Mouse (Mus musculus) ES-E14 (cell line): ENCODE data around the gene Ldlrad2. TPM values are rescaled to one million over a fixed set of nuclear protein-coding genes. Genes with fewer than 3 reads are reported as not detected.

Source experiments
- DNase-seq: peaks from one replicate; pipeline ENCODE4 v3.0.0-alpha.2; 2013; ENCODE audit warnings: low read depth, low spot score
- H3K27ac ChIP-seq: 2 replicates; pipeline ENCODE4 v1.5.1; 2012; ENCODE audit warnings: low read depth, mild to moderate bottlenecking, low read length, moderate library complexity, mixed read lengths; ENCODE audit not compliant: poor library complexity, insufficient read depth, severe bottlenecking
- H3K36me3 ChIP-seq: 2 replicates; pipeline ENCODE4 v1.6.1; 2012; ENCODE audit warnings: mild to moderate bottlenecking, low read length, moderate library complexity, mixed read lengths; ENCODE audit not compliant: control insufficient read depth, poor library complexity, insufficient read depth, severe bottlenecking
- H3K4me1 ChIP-seq, 2 experiments: fragments of 150-350 bp in 1 of 2; sonication (generic) in 1 of 2; 2 replicates each; pipeline ENCODE4 v1.6.1; 2012; ENCODE audit warnings: low read length in 2 of 2, mild to moderate bottlenecking in 1 of 2, mixed read lengths in 1 of 2; ENCODE audit not compliant: control insufficient read depth in 2 of 2, insufficient read depth in 2 of 2, poor library complexity in 1 of 2
- H3K4me3 ChIP-seq, 2 experiments: fragments of 150-350 bp in 1 of 2; sonication (generic) in 1 of 2; 2 replicates each; pipeline ENCODE4 v1.5.1; 2012; ENCODE audit warnings: low read length in 2 of 2, low read depth in 1 of 2, mild to moderate bottlenecking in 1 of 2, mixed read lengths in 1 of 2; ENCODE audit not compliant: insufficient read depth in 1 of 2, poor library complexity in 1 of 2, severe bottlenecking in 1 of 2
- H3K9ac ChIP-seq: 2 replicates; pipeline ENCODE4 v1.6.1; 2012; ENCODE audit warnings: low read depth, mild to moderate bottlenecking, low read length, mixed read lengths; ENCODE audit not compliant: poor library complexity, insufficient read depth, severe bottlenecking
- H3K9me3 ChIP-seq: fragments of 150-350 bp; sonication (generic); 2 replicates; pipeline ENCODE4 v1.6.1; 2012; ENCODE audit warnings: low read depth, mild to moderate bottlenecking, low read length; ENCODE audit not compliant: control insufficient read depth, insufficient read depth
- CHD2 ChIP-seq: IDR thresholded peaks from 2 replicates; pipeline ENCODE4 v1.6.1; 2014; ENCODE audit warnings: mild to moderate bottlenecking, low read depth, low read length, inconsistent platforms
- HCFC1 ChIP-seq: IDR thresholded peaks from 2 replicates; pipeline ENCODE4 v1.6.1; 2012; ENCODE audit warnings: low read length, inconsistent platforms, borderline replicate concordance; ENCODE audit not compliant: insufficient read depth
- MAFK ChIP-seq: IDR thresholded peaks from 2 replicates; pipeline ENCODE4 v1.6.1; 2014; ENCODE audit warnings: mild to moderate bottlenecking, low read depth, low read length, inconsistent platforms; ENCODE audit not compliant: insufficient read depth
- ZC3H11A ChIP-seq: IDR thresholded peaks from 2 replicates; pipeline ENCODE4 v1.6.1; 2012; ENCODE audit warnings: low read depth, mild to moderate bottlenecking, inconsistent platforms, low read length, borderline replicate concordance
- ZNF384 ChIP-seq: IDR thresholded peaks from 2 replicates; pipeline ENCODE4 v1.6.1; 2012; ENCODE audit warnings: low read depth, low read length, inconsistent platforms
- in situ Hi-C, 2 experiments: fragments of 600-800 bp; cut with MboI; formaldehyde crosslinking; loops; one replicate each; pipeline ENCODE4 v1.15.1; 2025; ENCODE audit warnings: low sequenced_read_pairs in 2 of 2, inconsistent platforms in 1 of 2; ENCODE audit not compliant: unreplicated experiment in 2 of 2
- total RNA-seq: library from RNA; depleted of rRNA; stranded (reverse); fragments of 300-350 nt; gene quantifications from 2 replicates; pipeline ENCODE4 v1.2.3, GENCODE M21; 2012

Ldlrad2 gene
- total RNA-seq, 1 experiment: not detected

DNA sequence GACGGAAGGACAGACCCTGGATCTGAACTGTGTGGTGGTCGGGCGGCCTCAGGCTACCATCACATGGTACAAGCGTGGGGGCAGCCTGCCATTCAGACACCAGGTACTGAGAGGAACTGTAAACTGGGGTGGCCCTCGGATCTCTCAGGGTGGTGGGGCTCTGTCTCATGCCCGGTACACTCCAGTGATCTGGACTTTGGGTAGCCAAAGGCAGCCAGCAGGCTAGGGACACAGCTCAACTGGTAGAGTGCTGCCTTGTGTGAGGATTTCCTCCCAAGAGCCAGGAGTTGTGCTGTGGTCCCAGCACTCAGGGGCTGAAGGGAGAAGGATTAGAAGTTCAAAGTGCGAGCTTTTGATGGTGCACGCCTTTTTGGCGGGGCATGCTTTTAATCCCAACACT, 28.8 kb downstream of the Ldlrad2 start:
- Histone ChIP-seq H3K4me1 (no peaks in the 10 kb centered on the region), H3K27ac (no peak overlapping the region), H3K36me3 (peaks cover 94% of the 10 kb centered on the region), H3K4me3 (no peak overlapping the region), H3K9me3 (no peaks in the 10 kb centered on the region), H3K9ac (no peak overlapping the region)
- TF ChIP-seq CHD2 (no peak), MAFK (no peak), ZC3H11A (no peak), HCFC1 (no peak), ZNF384 (no peak)
- in situ Hi-C loops: no loop called here
- no peak for DNase-seq

DNA sequence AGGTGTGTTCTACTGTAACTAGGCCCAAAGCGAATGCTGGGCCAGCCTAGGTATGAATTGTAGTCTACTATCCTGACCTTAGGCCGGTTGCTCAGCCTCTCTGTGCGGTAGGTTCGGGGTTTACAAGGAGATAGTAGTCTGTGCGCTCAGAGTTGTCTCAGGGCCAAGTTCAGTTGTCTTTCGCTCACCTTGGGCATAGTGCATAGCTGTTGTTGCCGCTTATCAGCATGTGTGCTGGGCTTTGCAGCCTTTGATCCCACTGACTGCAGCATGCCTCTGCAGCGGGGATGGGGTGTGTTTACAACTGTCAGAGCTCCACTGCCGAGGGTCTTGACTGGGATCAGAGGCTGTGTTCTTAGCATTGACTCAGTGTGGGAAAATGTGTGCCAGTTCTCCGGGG, 31.4 kb downstream of the Ldlrad2 start:
- Histone ChIP-seq H3K4me1 (peaks cover 2 to 4% of the 10 kb centered on the region in 2 experiments; a peak in 1 of 4 replicates), H3K4me3 (no peak overlapping the region), H3K27ac (no peak overlapping the region), H3K9me3 (no peaks in the 10 kb centered on the region), H3K36me3 (peaks cover 93% of the 10 kb centered on the region), H3K9ac (no peak overlapping the region)
- in situ Hi-C loops: no loop called here
- TF ChIP-seq ZNF384 (no peak), ZC3H11A (no peak), MAFK (no peak), CHD2 (no peak), HCFC1 (no peak)
- no peak for DNase-seq

DNA sequence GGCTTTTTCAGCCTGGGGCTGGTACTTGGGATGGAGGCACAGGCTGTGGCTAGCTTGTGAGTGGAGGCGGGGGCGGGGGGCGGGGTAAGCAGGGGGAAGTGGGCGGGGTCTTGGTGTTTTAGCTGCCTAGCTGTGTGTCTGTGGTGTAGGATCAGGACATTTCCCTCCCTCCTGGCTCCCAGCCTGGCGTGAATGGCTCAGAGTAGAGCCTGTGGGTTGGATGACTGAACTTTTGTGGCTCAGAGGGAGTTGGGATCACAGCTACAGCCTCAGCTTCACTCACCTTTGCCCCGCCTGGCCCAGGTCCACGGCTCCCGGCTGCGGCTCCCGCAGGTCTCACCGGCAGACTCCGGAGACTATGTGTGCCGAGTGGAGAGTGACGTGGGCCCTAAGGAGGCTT, 34.0 kb downstream of the Ldlrad2 start:
- peaks cover 92% of the 10 kb centered on the region for H3K36me3 ChIP-seq
- TF ChIP-seq ZNF384 (no peak), HCFC1 (no peak), MAFK (no peak), CHD2 (no peak), ZC3H11A (no peak)
- peaks cover 2 to 4% of the 10 kb centered on the region in 2 experiments; a peak in 1 of 4 replicates for H3K4me1 ChIP-seq
- peak; percentile 27 for DNase-seq
- in situ Hi-C loops: no loop called here
- H3K27ac ChIP-seq: no peak overlapping the region
- H3K9me3 ChIP-seq: no peaks in the 10 kb centered on the region
- no peak overlapping the region for H3K4me3 ChIP-seq
- no peak overlapping the region for H3K9ac ChIP-seq

DNA sequence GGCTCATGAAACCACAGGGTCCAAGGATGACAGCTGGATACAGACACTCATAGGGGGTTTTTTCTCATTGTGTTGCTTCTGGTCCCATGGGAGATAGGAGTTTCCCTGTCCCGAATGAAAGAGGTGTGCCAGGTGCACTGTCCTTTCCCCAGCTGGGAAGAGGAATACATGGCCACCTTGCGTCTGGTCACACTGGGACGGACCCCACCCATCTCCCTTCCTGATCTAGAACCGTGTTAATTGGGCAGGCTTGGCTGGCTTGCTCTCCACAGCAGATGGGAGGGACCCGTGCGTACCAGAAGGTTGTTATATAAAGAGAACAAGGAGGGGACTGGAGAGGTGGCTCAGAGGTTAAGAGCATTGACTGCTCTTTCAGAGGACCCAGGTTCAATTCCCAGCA, 46.5 kb downstream of the Ldlrad2 start:
- no peaks in the 10 kb centered on the region for H3K4me1 ChIP-seq
- no peak for DNase-seq
- H3K36me3 ChIP-seq: peaks cover 68% of the 10 kb centered on the region
- H3K9ac ChIP-seq: no peak overlapping the region
- in situ Hi-C loops: no loop called here
- no peak overlapping the region for H3K4me3 ChIP-seq
- TF ChIP-seq ZNF384 (no peak), ZC3H11A (no peak), MAFK (no peak), HCFC1 (no peak), CHD2 (no peak)
- H3K27ac ChIP-seq: no peak overlapping the region
- no peaks in the 10 kb centered on the region for H3K9me3 ChIP-seq

DNA sequence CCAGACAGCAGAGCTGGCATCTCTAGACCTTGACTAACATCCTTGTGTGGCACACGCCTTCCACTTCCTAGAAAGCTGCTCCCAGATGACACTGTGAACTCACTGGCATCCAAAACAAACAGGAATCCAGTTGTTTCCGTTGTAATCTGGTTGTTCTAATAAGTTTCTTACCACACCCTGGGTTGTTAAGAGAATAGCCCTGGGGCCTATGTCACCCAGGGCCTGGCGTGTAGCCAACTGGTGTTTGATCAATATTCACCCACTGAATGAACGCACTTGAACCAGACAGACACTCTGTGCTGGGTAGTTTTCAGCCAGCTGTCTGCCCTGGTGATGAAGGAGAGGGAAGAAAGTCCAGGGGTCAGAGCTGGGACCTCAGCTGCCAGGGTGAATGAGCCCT, 47.0 kb downstream of the Ldlrad2 start:
- H3K36me3 ChIP-seq: peaks cover 72% of the 10 kb centered on the region
- in situ Hi-C loops: no loop called here
- no peak overlapping the region for H3K9ac ChIP-seq
- H3K4me3 ChIP-seq: no peak overlapping the region
- no peaks in the 10 kb centered on the region for H3K9me3 ChIP-seq
- no peaks in the 10 kb centered on the region for H3K4me1 ChIP-seq
- DNase-seq: no peak
- TF ChIP-seq ZC3H11A (no peak), ZNF384 (no peak), HCFC1 (no peak), MAFK (no peak), CHD2 (no peak)
- no peak overlapping the region for H3K27ac ChIP-seq
